Comparison of ENCODE assay signal across 16 mouse cellular contexts in the genomic region with DNA sequence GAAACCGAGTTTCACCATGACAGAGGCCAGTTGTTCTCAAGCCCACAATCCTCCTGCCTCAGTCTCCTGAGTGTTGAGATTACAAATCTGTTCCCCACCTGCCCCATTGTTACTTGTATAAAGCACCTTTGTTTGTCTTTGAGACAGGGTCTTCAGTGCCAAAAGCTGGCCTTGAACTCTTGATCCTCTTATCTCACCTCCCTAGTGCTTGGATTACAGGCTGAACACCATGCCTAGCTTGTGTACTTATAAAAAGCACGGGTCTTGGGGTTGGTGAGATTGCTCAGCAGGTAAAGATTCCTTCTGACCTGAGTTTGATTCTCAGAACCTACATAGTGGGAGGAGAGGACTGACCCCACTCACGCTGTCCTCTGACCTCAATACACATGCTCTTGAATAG.
DNase-seq lines count a peak whose midpoint lies in the region; ATAC-seq lines count a peak whose summit lies in the region.
"Had no signal": no experiment of that assay in that cellular context is flagged by ENCODE, and none has a peak within 500 bp of the region (broad histone marks: within the 10 kb centered on the region; RNA-seq: fewer than 3 reads in every experiment).

No protein-coding gene starts in this region.

- DNase-seq in heart, adult 11 months = peak; percentile 37
- DNase-seq in heart, adult 9 months (ENCODE audit: low spot score in 2 of 2) = no peak
- no peak for DNase-seq in kidney, postnatal 36 days
- DNase-seq in urinary bladder, postnatal 14 days (ENCODE audit: low spot score) = peak; percentile 2
- DNase-seq in urinary bladder, postnatal 10 days (ENCODE audit: low spot score) = no peak
- DNase-seq in urinary bladder, postnatal 36 days (ENCODE audit: low spot score in 2 of 2) = no peak
- DNase-seq: adrenal gland, postnatal 14 days; cerebellum, adult 11-12 months; heart, postnatal 10 days; heart, postnatal 4 days had no signal

- no peak overlapping the region for H3K4me3 ChIP-seq in kidney, embryonic 16.5 days (ENCODE audit: low read length)
- H3K4me3 ChIP-seq: embryonic facial prominence, embryonic 12.5 days; forebrain, embryonic 15.5 days; heart, embryonic 10.5 days; hindbrain, embryonic 12.5 days had no signal

- WGBS in kidney, embryonic 16.5 days = 62% methylated on average over 3 of the region's 3 CpGs

- 0 out of 2 replicates have a peak overlapping the region, but pooled peaks have one; percentile 5 for H3K27ac ChIP-seq in kidney, embryonic 16.5 days (ENCODE audit: low read length)
- H3K27ac ChIP-seq: embryonic facial prominence, embryonic 12.5 days; forebrain, embryonic 15.5 days; heart, embryonic 10.5 days; hindbrain, embryonic 12.5 days had no signal

- H3K27me3 ChIP-seq in kidney, embryonic 16.5 days (ENCODE audit: insufficient read depth, low read length) = no peaks in the 10 kb centered on the region
- H3K27me3 ChIP-seq: embryonic facial prominence, embryonic 12.5 days; forebrain, embryonic 15.5 days; hindbrain, embryonic 12.5 days had no signal

- no peaks in the 10 kb centered on the region for H3K9me3 ChIP-seq in kidney, embryonic 16.5 days (ENCODE audit: low read length)
- H3K9me3 ChIP-seq: embryonic facial prominence, embryonic 12.5 days; forebrain, embryonic 15.5 days; heart, embryonic 10.5 days; hindbrain, embryonic 12.5 days had no signal

- no peak for ATAC-seq in kidney, embryonic 16.5 days (ENCODE audit: low FRiP score, low TSS enrichment)
- ATAC-seq: activated CD4-positive, CD25-positive, alpha-beta regulatory T cell, adult 4 months; forebrain, embryonic 15.5 days had no signal

- H3K36me3 ChIP-seq in kidney, embryonic 16.5 days (ENCODE audit: insufficient read depth, low read length) = no peaks in the 10 kb centered on the region
- H3K36me3 ChIP-seq: embryonic facial prominence, embryonic 12.5 days; forebrain, embryonic 15.5 days; heart, embryonic 10.5 days; hindbrain, embryonic 12.5 days had no signal

- no peak overlapping the region for H3K9ac ChIP-seq in kidney, embryonic 16.5 days (replicated peaks; ENCODE audit: low read length)
- H3K9ac ChIP-seq: embryonic facial prominence, embryonic 12.5 days; forebrain, embryonic 15.5 days; hindbrain, embryonic 12.5 days had no signal

- H3K4me1 ChIP-seq in kidney, embryonic 16.5 days (ENCODE audit: insufficient read depth, low read length) = peaks cover 21% of the 10 kb centered on the region
- H3K4me1 ChIP-seq: forebrain, embryonic 15.5 days; hindbrain, embryonic 12.5 days had no signal

- H3K4me2 ChIP-seq in kidney, embryonic 16.5 days (replicated peaks; ENCODE audit: low read depth, low read length) = no peak overlapping the region
- H3K4me2 ChIP-seq: embryonic facial prominence, embryonic 12.5 days; forebrain, embryonic 15.5 days; hindbrain, embryonic 12.5 days had no signal

Comparison
In these comparisons a context has a peak if more than half of its experiments do, and no peak if none do; other contexts are left out.
1. DNase-seq: peak in heart, adult 11 months (single experiment) and urinary bladder, postnatal 14 days (single experiment); none in heart, adult 9 months (0 of 2), kidney, postnatal 36 days (0 of 2), urinary bladder, postnatal 10 days (single experiment) and urinary bladder, postnatal 36 days (0 of 2).